Mouse (Mus musculus) right cerebral cortex, postnatal 25 days (tissue): Measurements from ENCODE around the gene Prelid1.

Source experiments
- DNase-seq: peaks from one replicate; pipeline ENCODE4 v3.0.0; 2022

The Prelid1 gene

DNA sequence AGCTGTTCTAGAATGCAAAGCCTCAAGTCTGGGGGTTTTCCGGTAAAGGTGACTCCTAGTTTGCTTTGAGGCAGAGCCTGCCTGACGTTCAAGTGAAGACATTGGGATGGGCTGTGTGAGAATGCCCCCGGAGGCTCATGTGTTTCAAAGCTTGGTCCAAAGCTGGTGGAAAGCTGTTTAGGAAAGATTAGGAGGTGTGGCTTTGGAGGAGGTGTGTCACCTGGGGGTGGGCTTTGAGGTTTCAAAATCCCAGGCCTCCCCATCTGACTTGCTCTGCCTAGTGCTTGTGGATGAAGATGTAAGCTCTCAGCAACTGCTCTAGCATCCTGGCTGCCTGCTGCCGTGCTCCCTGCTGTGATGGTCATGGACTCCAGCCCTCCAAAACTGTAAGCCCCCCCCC lies 15.4 kb downstream of the Prelid1 start:
- no peak for DNase-seq

DNA sequence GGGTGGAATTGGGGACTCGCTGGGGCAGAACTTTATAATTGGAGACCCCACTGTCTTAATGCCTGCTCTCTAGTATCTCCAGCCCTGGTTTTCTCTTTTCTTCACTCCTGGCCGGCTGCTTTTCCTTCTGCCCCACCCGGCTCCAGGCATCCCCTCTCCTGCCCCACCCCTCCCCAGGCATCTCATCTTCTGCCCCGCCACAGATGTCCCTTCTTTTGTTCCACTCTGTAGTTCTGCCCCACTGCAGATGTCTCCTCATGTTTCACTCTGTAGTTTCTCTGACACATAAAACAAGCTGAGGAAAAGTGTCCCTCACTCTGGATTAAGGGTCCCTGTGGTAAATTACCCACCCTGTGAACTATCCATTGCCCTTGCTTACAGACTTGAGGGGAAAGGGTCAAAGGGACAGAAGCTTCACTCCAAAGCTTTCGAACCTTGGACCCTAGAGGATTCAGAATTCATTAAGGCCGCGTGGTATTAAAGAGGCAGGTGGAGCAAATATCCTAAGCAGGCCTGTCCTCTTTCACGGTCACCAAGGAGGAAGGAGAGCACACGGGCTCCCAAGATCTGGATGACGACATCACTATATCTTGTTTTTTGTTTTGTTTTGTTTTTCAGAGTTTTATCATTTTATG lies 17.2 kb downstream of the Prelid1 start:
- no peak for DNase-seq

DNA sequence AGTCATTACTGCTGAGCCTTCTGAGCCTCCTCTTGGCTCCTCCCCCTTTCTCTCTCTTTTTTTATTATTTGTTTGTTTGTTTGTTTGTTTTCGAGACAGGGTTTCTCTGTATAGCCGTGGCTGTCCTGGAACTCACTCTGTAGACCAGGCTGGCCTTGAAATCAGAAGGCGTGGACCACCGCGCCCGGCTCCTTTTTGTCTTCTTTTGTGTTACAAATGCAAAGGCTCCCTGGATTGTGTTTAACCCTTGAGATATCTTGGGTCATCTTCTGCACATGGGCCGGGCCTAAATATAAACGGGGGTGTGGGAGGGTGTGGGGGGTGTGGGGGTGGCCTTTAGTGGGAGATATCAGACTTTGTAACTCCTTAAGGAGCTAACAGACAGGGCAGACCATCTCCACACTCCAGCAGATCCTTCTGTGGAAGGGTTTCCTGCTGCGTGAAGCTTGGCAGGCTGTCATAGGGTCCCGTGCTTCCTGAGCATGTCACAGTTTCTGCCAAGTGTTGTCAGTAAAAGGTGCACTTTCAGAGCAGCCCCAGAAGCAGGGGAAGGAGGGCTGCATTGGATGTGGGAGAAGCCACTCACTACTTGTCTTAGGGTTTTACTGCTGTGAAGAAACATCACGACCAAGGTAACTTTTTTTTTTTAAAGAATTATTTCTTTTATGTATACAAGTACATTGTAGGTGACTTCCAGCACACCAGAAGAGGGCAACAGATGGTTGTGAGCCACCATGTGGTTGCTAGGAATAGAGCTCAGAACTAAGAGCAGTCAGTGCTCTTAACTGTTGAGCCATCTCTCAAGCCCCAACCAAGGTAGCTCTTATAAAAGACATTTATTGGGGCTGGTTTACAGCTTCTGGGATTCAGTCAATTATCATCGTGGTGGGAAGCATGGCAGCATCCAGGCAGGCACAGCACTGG lies 18.1 kb downstream of the Prelid1 start:
- DNase-seq, result no peak

DNA sequence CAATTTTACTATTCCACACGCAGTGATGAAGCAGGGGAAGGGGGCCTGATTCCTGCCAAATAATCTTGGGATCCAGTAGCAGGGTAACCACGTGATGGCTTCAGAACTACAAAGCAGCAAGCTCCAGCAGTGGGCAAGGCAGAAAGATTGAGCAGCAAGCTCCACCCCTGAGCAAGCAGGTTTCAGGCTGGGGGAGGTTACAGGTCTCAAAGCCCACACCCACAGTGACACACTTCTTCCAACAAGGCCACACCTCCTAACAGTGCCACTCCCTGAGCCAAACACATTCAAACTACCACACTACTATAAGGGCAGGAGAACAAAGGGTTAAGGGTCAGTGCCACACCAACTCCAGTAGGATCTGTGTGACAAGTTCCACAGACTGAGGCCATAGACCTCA lies 19.0 kb downstream of the Prelid1 start:
- DNase-seq, result no peak

GRCm38 (mm10) chr13:55342469-55342868 lies 22.2 kb downstream of the Prelid1 start:
- DNase-seq, result no peak

DNA sequence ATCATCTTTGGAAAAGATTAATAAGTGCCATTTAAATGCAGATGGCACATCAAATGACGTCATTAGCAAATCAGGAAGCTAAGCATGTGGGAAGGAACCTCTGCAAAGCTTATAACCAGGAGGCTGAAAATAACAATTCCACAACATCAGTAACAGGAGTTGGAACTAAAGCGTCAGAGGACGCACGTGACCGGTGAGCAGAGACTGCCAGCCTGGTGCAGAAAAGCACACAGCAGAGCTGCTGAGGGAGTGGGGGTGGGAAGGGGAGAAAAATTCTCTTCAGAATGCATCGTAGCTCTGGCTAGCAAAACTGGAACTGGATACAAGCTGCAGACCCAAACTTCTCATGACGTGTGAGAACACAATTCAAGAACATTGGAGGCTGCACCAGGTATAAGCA lies 24.0 kb downstream of the Prelid1 start:
- DNase-seq, result peak; percentile 40

DNA sequence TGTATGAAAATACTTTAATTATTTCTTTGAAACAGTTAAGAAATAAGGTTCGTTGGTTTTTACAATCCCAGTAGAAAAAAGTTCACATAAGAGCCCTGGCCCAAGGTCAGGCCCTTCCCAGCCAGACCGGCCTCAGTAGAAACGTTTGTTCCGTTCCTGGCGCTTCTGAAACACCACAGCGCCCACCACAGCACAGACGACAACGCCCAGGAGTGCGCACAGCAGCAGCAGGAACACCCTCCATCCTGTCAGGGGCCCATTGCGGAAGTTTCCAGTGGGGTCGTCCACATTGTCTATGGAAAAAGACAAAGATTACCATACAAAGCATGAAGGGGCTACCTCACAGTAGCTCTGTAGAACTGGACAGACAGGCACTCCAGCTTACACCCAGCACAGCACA lies 26.4 kb downstream of the Prelid1 start:
- DNase-seq, result no peak

DNA sequence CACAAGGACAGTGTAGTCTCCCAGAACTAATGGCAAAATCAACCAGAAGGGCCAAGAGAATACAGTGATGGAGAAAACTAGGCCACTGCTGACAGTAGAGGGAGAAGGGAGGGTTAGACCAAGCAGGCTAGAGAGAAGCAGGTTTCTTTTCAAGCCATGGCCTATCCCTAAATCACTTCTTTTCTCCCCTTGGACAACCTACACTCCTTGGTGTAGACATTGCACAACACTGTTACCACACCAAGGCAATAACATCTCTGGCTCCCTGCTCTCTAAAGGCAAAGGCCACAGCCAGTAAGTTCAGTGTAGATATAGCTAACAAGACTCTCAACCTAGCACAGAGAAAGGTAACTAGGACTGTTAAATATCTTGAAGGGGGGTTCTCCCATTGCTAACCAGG lies 40.8 kb downstream of the Prelid1 start:
- no peak for DNase-seq

GRCm38 (mm10) chr13:55361974-55362452 lies 41.7 kb downstream of the Prelid1 start:
- no peak for DNase-seq

DNA sequence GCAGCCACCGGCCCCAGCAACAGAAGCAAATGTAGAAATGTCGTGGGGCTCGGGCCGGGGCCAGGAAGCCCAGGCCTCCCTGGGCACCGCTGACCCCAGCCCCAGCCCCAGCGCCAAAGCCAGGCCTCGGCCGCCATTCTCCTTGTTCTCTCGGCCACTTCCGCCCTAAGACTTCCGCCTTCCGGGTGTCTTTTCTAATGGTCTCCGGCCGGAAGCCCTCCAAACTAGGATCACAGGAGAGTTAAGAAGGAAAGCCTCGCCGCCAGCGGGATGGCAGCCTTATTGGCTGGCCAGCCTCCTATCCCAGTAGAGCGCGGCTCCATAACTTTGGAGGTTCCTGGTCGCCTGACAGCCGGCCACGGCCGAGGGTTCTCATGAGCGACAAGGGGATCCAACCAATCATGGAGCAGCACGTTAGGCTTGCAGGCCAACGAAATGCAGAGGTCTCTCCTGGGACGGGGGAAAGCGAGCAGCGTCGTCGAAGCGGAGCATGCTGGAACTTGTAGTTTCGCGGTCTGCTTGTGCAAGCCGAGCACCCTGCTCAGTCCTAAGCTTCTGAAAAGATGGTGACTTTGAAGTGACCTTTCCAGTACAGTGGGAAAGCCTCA lies 42.3 kb downstream of the Prelid1 start, which contains the start of gene Lman2:
TSS of gene Lman2 (minus strand) at position 331 of the 608 bp plus-strand sequence.
- DNase-seq, result peak; percentile 98

DNA sequence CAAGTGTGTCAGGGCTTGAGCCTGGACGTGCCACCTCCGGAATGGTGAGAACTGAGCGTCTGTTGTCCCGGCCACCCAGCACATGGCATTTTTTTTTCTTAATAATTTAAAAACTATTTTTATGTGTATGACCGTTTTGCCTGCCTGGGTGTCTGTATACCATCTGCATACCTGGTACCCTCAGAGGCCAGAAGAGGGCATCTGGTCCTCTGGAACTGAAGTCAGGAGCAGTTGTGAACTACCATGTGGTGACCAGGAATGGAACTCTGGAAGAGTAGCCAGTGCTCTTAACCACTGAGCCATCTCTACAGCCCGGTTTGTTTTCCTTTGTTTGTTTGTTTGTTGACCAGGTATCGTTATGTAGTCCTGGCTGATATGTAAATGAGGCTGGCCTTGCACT lies 48.1 kb downstream of the Prelid1 start:
- no peak for DNase-seq

DNA sequence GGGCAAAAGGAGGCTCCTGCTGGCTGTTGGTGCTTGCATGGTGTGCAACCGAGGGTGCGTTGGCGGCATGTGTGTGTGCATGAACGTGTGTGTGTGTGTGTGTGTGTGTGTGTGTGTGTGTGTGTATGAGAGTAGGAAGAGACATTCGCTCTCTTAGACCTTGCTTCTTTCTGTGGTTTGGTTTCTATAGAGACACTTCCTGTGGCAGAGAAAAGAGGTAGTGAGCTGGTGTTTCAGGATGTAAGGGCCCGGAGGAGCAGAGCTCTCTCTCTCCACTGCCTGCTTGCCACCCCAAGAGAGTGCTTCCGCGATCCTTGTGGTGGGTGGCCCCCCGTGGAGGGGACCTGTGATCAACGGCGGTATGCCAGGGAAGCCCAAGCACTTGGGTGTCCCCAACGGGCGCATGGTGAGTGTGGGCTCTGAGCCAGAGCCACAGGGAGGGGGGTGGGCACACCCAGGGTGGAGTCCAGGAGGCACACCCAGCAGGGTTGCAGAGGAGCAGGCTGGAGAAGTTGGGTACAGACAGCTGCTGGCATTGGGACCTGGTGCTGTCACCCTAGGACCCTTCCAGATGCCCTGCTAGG lies 49.3 kb downstream of the Prelid1 start, which contains the start of gene Rgs14:
TSS of gene Rgs14 (plus strand) at position 202 of the 584 bp plus-strand sequence.
- DNase-seq, result peak; percentile 43

- DNase-seq, result no peak
Measured at GRCm38 (mm10) chr13:55370234-55370633, 49.9 kb downstream of the Prelid1 start.

DNA sequence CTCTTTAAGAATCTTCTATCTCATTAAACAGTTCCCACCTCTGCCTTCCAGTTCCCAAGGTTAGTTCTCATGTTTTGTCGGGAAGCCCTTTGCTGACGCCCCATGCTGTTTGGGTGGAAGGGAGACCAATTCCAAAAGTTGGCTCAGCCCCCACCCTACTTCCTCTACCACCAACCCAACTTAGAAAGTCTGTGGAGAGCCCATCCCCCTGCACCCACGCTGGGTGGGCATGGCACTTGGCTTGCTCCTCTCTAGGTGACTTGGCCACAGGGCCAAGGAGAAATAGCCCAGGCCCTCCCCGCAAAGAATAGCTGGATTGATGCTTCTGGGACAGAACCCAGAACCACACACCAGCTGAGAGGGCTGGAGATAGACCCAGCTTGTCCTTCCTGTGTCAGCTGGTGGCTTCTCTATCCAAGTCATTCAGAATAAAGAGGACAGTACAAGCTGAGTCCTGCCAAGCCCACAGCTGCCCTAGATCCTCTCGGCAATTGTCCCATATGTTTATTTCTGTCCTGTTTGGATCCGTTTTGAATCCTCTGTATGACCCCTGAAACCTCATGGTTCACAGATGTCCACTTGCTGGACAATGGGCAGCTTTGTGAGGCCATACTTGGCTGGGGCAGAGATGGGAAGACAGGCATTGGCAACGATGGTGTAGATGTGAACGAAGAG lies 50.8 kb downstream of the Prelid1 start:
- no peak for DNase-seq

DNA sequence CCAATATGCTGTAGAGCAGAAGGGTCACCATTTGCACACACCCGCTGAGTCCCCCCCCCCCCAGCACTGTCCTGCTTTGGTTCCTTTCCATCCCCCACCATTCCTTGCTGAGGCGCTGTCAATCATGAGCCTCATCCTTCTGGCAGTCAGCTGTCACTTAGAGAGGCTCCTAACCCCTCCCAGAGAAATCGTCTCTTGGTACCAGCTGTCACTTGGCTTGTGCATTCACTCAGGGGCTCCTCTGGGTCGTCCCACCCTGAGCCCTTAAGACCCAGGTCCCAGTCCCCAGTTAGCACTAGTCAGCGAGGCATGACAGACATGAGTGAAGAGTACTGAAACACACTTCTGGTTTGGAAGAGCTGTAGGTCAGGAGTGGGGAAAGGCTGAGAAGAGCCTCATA lies 51.4 kb downstream of the Prelid1 start:
- no peak for DNase-seq

DNA sequence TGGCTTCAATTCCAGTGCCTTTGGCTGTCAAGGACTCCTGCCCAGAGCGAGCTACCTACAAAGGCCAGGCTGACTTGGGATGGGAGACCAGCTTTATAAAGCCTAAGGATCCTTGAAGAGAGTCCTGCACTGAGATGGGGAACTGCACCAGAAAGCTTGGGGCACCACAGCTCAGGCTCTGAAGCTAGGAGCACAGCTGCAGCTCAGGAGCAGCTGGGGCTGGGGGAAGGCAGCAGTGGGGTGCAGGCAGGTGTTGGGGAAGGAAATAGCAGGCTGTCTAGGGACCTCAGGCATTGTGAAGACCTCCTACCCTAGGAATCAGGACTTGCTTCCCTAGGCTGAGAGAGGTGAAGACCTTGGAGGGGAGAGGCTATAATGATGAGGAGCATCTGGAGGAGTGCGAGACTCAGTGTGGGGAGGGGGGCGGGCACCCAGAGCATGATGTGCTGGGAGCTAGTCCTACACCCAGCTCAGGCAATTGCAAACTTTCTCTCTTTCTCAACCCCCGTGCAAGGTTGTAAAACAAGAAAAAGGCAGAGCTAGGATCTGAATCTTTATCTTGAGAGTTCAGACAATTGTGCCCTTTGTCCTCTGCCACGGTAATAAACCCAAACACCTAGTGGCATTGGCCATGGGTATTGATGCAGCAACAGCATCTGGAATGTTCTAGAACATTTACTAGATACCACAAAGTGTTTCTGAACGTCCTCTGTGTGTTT lies 54.1 kb downstream of the Prelid1 start:
- DNase-seq, result no peak
